1 mouse cellular context compared by ENCODE assay signal in the genomic region with DNA sequence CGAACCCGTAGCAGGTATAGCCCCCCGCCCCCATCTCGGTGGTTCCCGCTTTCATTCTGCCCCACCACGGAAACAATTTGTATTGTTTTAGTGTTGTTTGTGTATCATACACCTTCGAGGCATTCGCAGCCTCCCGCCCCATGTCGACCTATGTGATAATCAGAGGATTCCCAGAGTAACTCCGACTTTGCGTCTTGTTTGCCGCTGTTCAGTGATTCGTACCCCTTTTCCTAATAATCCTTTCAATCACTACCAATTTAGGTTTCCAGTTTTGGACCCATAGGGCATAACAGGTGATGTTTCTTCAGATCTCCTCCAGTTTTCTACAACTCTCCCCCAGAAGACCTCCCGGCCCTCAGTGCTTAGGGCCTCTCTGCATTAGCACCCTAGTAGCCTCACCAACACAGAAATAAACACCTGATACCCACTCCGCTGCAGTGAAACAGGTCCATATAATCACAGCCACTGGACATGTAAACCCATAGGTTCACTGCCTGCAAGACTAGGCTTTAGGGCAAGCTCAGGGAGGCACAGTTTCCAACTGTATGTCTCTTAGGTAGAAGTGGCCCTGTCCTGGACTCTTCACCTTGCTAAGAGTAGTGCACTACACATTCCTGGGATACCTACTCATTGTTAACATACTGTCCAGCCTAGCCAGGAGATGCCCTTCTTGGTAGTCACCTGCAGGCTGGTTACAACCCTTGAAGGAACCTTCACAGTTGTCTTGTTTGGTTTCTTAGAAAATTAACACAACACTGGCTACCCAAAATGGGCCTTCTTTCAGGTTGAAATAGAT.
TF ChIP-seq lines count a peak whose summit lies in the region.

No protein-coding gene starts in this region.

TF ChIP-seq in MEL, 35 proteins besides CTCF, POLR2A, EP300 and RAD21 (continued from another document):
- peak; percentile 5; the same call in 1 of the 2 replicates for TF ChIP-seq MYC (IDR thresholded peaks at IDR 0.05; ENCODE audit: low read depth, low read length)
- no peak for TF ChIP-seq NELFE (IDR thresholded peaks at IDR 0.05; ENCODE audit: low read depth, low read length)
- no peak for TF ChIP-seq GATA1 (IDR thresholded peaks at IDR 0.05; ENCODE audit: low read depth, low read length)
